Mouse (Mus musculus): ENCODE results near the gene Igsf21.

Gene Igsf21

DNA sequence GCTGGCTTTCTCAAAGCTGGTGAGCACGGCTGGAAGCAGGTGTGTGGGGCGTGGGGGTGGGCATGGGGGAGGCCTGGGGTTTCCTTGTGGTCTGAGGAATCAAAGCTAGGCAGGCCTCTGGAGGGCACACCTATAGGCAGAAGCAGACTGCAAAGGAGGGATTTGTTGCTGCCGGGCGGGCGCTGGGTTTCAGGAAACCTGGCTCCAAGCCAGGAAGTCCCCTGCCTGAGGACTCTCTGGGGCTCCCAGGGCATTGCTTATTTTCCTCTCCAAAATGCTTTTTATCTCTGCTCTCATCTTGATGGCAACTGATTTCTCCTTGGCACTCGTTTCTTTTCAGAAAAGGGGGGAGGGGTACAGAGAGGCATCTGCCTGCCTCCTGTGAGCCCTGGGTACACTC is 141.8 kb downstream of the Igsf21 start:
- no peak for DNase-seq (ENCODE audit: extremely low read depth, low read depth, low spot score)

- DNase-seq (ENCODE audit: extremely low read depth, low read depth, low spot score) = no peak
Measured at GRCm38 (mm10) chr4:140103341-140104027, 143.1 kb downstream of the Igsf21 start.

DNA sequence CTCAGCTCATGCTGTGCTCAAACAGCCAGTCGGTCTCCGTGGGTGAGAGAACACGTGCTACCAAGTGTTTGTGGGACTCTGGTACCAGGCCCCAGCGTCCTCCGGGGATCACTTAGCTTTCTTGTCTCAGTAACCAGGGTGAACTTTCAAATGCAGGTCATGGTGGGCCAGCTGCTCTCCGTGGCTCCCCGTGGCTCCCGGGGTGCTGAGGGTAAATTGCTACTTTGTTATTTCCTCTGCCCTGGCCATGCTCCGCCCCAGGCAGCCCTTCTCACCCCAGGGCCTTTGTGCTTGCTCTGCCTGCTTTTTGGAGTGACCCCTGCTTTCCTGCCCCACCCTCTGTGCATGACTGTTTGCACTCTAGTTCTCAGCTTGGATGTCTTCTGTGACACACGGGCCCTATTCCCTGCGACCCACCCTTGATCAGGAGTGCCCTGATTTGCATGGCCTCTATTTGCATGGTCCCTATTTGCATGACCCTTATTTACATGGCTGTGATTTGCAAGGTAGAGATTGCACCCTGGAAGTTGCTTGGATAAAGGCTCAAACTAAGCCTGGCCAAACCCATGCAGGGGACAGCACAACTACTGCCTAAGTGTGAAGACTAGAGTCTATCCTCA is 143.9 kb downstream of the Igsf21 start:
- no peak for DNase-seq (ENCODE audit: extremely low read depth, low read depth, low spot score)

DNA sequence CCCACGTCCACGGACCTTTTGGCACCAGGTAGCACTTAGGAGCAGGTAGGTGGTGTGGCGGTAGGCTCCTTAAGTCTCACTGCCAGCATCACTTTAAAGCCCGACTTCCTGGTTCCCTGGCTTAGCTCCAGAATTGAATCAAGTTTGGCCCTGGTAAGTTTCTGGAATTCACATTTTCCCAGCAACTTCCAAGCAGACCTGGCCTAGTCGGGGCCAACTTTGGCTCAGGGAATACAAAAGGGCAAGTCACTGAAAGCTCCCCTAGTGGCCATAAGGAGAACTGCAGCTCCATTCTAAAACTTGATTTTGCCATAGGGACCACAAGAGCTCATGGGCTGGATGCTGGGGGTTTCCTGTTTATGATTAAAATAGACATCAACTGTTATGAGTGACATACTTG is 145.5 kb downstream of the Igsf21 start:
- DNase-seq (ENCODE audit: extremely low read depth, low read depth, low spot score) = no peak

DNA sequence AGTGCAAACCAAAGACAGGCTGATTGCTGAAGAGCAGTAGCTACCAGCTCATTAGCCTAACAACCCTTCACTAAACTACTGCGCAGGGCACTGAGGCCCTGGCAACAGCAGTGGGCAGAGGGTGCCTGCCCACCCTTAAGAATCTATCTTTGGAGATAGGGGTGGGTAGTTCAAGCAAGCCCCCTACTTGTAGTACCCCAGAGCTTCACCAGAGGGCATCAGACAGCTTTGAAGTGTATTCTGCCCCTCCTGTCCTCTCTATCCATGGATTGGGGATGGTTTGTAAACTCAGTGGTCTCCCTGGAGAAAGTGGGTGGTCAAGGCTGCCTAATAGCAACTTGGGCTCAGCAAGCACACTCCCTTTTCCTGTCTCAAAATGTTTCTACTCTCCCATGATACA is 146.4 kb downstream of the Igsf21 start:
- DNase-seq (ENCODE audit: extremely low read depth, low read depth, low spot score) = no peak

GRCm38 (mm10) chr4:140096283-140096682 is 150.3 kb downstream of the Igsf21 start:
- no peak for DNase-seq (ENCODE audit: extremely low read depth, low read depth, low spot score)

GRCm38 (mm10) chr4:140094835-140095234 is 151.7 kb downstream of the Igsf21 start:
- no peak for DNase-seq (ENCODE audit: extremely low read depth, low read depth, low spot score)

DNA sequence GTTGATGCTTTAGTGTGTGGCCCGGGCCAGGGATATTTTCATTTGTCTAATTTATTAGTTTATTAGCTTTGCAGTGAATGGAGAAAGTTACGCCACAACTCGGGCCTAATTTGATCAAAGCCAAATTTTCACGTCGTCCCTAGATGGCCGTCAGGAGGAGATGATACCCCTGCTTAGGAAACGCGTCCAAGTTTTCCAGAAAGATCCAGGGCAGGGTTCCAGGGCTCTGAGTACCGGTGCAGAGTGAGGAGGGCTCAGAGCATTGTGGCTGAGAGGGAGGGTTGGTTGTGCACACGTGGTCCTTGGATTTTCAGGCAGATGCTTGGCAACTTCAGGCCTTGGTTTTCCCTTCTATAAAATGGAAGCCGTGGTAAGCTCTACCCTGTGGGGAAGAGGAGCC is 154.2 kb downstream of the Igsf21 start:
- no peak for DNase-seq (ENCODE audit: extremely low read depth, low read depth, low spot score)

GRCm38 (mm10) chr4:140091693-140092092 is 154.9 kb downstream of the Igsf21 start:
- DNase-seq (ENCODE audit: extremely low read depth, low read depth, low spot score) = no peak

DNA sequence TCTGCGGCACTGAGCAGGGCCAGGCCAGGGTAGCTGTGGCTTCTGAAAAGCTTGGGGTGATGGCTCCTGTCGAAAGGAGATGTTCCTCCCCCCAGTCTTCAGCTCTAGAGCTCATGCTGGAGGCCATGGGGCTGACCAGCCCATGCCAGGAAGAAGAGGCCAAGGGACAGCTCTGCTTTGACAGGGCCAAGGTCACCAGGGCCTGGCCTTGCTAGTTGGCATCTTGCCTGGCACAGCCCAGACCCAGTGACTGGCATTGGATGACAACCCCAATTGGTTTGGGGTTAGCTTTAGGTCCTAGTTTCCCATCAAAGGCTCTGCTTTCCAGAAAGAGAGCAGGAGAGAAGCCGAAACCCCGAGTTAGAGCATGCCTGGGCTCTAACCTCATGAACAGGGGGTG is 156.9 kb downstream of the Igsf21 start:
- no peak for DNase-seq (ENCODE audit: extremely low read depth, low read depth, low spot score)

- DNase-seq (ENCODE audit: extremely low read depth, low read depth, low spot score) = no peak
Measured at GRCm38 (mm10) chr4:140088711-140089440, 157.7 kb downstream of the Igsf21 start.

DNA sequence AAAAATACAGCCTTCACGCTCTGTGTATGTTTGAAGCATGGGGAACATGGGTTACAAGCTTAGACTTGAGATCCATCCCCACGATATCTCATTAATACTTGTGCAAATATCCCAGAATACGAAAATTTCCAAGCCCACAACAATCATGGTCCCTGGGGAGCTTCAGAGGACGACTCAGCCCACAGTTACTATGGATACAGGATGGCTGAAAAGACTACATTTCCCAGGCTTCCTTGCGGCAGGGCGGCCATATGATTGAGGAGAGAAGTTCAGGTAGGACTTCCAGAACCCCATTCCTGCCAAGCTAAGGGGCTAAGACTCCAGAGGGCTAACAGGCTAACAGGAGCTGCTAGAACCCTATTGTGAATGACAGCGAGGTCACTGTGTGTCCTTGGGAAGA is 160.4 kb downstream of the Igsf21 start:
- no peak for DNase-seq (ENCODE audit: extremely low read depth, low read depth, low spot score)

DNA sequence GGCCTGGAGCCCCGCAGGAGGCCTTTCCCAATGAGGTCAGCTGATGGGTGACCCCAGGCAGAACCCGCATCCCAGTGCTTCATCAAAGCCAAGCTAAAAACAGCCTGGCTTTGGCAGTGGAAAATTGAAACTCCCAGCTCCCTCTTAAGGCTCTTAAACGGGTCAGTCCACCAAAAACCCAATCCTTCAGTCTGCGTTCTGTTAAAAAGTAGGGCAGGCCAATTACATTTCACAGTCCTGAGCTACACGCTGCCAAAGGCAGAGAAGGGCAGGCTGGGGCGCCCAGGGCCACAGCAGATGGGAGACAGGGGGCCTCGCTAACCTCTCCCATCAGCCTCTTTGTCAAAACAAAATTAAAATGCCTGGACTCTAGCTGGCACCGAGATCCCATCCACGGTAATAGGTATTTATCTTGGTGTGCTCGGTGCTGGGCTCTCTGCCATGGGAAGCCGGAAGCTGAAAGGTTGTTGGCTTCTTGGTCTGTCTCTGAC is 162.0 kb downstream of the Igsf21 start:
- no peak for DNase-seq (ENCODE audit: extremely low read depth, low read depth, low spot score)

DNA sequence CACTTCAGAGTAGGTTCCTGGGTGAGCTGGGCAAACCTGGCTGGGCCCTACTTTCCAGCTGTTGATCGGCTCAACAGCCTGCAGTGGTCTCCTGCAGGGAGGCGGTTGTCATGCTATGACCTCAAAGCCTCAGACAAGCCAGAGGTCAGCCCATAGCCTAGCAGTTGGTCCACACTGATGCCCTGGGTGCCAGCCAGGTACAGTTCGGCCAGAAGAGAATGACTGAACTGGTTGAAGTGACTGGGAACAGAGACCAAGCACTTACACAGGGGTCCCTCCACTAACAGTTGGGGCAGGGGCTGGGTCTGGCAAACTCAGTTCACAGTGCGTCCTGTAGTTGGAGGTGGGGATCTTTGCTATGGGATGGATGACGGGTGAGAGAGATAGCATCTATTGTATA is 162.5 kb downstream of the Igsf21 start:
- no peak for DNase-seq (ENCODE audit: extremely low read depth, low read depth, low spot score)

GRCm38 (mm10) chr4:140078416-140078815 is 168.2 kb downstream of the Igsf21 start:
- no peak for DNase-seq (ENCODE audit: extremely low read depth, low read depth, low spot score)

GRCm38 (mm10) chr4:140077615-140078014 is 169.0 kb downstream of the Igsf21 start:
- DNase-seq (ENCODE audit: extremely low read depth, low read depth, low spot score) = no peak

GRCm38 (mm10) chr4:140076852-140077563 is 169.6 kb downstream of the Igsf21 start:
- no peak for DNase-seq (ENCODE audit: extremely low read depth, low read depth, low spot score)

- DNase-seq (ENCODE audit: extremely low read depth, low read depth, low spot score) = no peak
Measured at GRCm38 (mm10) chr4:140076428-140076827, 170.2 kb downstream of the Igsf21 start.

DNA sequence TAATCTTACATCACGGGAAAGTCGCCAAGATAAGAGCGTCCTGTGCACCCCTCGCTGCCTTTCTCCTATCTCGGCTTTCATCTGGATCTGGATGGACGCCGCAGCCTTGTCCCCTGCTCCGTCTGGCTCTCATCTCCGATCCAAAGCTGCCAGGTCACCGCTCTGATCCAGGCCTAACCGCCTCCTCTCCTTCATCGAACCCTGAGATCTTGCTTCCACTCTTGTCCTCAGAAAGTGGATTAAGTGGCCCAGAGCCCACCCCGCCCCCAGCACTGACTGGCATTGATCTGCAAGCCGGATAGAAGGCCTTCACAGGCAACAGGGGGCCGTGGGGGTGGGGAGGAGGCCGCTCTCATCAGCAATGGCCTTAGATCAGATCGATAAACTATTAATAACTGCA is 175.5 kb downstream of the Igsf21 start:
- no peak for DNase-seq (ENCODE audit: extremely low read depth, low read depth, low spot score)

DNA sequence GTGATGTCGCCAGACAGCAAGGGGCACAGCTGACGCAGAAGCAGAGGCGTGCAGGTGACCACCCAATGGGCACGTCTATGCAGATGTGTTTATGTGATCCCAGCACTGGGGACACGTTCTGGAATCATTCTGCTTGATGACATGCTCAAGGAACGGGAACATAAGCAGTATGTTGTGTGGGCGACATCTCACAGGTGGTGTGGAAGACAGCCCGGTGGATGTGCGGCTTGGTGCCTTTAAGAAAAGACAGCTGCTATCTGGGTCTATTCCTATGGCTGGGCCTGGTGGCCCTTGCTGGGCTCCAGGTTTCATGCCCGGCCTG is 176.3 kb downstream of the Igsf21 start:
- DNase-seq (ENCODE audit: extremely low read depth, low read depth, low spot score) = no peak

DNA sequence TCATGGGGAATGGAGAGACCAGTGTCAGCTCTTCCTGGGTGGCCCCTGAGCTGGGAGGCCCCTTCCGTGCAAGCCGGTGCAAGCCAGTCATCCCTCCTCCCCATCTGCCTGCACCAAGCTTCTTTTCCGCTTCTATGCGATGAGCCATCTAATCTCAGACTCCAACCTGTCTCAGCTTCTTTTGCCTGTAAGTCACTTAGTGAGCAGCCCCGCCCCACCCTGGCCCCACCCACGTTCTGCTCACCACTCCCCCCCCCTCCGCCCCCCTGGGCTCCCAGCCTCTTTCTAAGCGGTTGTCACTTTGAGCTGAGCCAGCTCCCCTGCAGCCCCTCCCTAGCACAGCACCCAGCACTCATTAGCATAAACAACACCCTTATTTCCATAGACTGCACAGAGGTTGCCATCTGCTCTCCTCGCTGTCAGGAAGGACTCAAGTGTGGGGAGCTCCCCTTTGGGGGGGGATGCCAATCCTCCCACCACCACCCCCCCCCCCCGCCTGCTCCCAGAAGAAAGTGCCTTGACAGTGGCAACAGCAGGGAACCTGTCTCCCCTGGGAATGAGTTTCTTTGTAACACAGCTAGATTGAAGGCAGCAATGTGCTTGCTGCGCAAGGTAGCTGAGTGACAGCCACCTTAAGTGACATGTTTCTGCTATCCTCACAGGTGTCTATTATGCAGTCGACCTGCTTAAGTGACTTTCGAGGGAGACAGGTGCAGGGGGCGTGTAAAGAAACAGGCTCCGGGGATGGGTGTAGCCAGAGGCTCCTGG is 176.8 kb downstream of the Igsf21 start:
- DNase-seq (ENCODE audit: extremely low read depth, low read depth, low spot score) = no peak
